Mouse (Mus musculus): ENCODE measurements at regions not wholly inside any gene's neighbourhood (a gene's known extent, or its start where the extent isn't known, plus 50 kb on each side); places are given as distances from the start of the nearest gene placed in this dataset.

DNA sequence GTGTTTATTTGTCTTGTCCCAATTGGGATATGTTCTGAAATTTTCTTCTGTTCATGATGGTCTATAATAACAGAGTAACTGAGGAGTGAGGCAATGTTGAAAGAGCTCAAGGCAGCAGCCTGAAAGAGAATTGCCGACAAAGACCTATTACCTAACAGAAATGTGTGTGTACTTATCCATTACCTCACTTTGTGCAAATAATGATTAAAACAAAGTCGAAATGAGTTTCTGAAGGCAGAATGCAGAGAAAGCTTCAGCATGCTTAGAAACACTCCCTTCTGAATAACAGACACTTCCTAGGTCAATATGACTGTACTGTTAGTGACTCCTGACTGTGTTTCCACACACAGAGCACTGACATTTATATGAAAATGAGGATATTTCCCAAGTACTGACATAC, 63.0 kb downstream of the Kbtbd8 start:
- no peak for DNase-seq (ENCODE audit: low read depth, low spot score)

DNA sequence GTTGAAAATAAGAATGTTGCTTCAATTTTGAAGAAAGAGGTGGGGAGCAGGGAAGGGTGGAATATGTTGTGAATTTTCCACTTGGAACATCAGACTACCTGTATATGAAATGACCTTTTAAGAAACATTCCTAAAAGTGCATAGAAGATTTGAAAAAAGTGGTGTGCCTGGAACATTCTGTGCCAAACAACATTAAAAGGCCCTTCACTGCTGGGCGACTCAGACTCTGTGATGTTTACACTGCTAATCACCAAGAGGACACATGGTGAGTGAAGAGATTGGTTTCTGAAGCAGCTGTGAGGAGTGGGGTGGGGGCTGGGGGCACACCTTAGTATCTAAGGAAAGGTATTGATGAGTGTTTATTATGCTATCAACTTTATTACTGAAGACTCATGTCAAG, 65.2 kb downstream of the Kbtbd8 start:
- no peak for DNase-seq (ENCODE audit: low read depth, low spot score)

DNA sequence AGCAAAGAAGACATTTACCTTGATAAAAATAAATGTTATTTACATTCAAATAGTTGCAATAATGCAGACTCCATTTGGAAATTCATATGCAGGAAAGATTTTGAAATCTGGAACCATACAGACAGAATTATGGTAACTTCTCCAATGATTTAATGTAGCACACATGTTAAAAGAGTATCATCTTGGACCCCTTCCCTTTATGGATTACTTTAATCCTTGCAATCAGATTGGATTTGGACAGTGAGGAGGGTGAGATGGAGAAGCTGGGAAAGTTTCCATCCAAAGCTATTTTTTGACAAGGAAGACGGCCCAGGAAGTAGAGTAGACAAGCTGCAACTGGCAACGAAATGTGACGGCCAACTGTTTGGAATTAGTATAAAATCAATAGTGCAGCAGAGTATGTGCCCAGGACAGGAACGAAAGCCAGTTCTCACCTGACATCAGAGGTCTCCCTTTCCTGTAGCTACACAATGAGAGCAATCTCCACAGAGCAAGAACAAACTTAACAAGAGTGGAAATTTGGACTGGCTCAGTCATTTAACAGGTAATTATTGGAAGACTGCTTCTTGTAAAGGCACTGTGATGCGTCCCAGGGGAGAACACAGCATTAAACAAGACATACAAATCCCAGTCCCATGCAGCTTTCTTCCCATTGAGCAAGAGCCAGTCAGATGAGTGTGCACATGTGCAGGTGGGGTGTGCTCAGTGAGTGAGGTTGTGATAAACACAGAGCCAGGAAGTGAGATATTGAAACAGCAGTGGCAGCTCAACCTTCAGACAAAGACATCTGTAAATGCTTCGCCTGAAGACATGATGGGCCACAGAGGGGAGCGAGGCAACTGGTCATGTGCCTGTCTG, 68.3 kb downstream of the Kbtbd8 start:
- DNase-seq (ENCODE audit: low read depth, low spot score) = no peak

DNA sequence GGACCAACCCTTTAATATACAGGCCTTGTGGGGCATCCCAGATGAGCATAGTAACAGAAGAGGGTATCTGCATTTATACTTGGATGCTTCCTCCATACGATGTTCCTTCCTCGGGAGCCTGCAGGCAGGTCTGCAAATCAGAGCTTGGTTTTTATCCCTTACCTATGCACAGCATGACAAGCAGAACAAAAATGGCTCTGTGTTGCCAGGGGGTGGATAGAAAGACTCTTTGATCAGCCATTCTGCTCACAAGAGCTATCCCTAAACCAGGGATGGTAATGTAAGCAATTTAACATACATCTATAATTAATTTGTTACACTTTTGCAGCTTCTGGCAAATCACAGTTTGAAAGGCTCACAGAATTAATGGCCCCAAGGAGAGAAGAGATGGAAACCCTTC, 79.6 kb downstream of the Kbtbd8 start:
- no peak for DNase-seq (ENCODE audit: low read depth, low spot score)

DNA sequence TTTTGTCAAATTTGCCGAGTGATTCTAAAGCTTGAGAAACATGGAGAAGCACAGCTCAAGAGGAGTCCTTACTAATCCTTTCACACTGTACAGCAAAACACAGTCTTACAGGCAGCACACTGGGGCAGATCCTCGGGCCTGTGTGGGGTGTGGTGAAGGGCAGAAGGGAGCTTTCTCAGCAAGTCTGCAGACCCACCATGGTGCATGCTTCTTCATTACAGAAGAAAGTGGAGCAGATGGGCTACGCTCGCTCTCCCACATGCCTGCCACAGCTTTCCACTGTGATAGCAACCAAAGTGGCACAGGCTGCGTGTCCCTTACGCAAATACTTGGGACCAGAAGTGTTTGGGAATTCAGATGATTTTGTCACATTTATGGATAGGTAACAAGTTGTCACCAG, 81.6 kb downstream of the Kbtbd8 start:
- no peak for DNase-seq (ENCODE audit: low read depth, low spot score)

DNA sequence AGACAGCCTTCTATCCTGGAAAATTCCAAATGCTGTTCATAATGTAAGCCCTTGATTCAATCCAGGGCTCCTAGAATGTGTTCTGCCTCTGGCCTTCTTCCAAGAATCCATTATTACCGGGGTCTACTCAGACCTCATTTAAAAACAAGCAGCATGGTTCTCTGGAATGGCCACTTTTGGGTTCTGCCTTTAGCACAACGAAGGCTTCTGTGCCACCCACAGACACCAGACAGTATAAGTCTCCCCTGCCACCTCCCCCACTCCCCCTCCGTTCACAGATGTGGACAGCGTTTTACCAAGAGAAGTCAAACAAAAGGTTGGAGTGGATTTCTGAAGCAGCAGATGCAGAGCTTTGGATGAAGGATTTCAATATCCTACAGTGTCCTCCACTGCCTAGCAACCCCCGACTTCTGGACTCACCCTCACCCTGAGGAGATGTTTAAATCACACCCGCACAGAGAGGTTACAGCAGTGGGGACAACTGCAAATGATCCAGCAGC, 85.3 kb downstream of the Kbtbd8 start:
- no peak for DNase-seq (ENCODE audit: low read depth, low spot score)

DNA sequence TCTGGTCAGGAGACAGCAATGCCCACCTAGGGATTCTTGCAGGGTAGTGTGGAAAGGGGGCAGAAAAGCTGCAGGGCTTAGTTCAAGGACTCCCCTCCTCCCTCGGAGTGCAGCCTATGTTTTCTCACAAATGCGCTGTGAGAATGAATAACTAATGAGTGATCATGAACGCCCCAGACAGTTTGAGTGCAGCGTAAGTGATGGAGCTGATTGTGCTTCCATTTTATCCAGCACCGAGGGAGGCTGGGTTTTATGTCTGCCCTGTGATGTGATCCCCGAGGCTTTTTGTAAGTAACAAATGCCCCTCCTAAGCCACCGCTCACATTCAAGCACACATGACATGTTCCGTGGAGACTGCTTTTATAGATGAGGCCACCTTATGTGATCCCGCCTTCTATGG, 85.9 kb downstream of the Kbtbd8 start:
- DNase-seq (ENCODE audit: low read depth, low spot score) = no peak

DNA sequence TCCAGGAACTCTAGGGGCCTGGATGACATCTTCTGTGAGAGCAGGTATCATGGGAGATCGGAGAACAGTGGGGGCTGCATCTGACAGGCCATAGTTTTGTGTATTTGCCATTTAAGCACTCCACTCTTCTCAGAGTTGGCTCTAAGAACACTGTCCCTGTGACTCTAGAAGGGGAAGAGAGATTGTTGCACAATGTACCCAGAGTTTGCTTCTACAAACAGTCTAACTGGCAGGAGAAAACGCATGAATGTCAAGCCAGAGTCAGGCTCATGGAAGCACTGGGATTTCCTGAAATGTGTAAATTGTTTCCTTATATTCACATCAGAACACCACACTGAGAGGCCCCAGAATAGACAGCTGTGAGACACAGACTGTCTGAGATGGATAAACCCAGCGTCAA, 87.2 kb downstream of the Kbtbd8 start:
- DNase-seq (ENCODE audit: low read depth, low spot score) = no peak

DNA sequence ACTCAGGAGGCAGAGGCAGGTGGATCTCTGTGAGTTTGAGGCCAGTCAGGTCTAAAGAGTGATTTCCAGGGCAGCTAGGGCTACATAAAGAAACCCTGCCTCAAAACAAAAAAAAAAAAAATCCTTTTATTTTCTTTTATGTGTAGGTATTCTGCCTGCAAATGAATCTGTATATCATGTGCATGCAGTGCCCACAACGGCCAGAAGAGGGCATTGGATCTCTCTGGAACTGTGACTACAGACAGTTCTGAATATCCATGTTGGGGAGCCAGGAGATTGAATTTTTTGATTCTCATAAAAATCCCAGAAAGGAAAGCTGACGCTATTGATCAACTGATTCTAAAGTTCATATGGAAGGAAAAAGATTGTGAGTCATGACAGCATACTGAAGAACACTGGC, 90.0 kb downstream of the Kbtbd8 start:
- no peak for DNase-seq (ENCODE audit: low read depth, low spot score)

DNA sequence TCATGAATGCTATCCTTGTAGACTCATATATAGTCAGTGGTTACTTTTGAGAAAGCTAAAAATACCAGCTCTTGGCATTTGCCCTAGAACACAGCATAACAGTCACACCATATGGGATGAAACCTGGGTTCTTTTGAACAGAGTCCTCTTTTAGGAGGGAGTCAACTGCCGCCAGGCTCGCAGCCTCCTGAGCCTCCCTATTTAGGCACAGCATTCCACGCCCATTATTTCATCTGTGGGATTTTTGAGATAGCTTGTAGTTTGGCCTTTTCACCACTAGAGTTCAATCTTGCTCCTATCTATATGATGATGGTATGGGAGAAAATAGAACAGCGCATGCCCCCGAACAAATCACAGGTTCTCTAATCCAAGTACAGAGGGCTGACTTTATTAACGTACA, 100.4 kb downstream of the Kbtbd8 start:
- DNase-seq (ENCODE audit: low read depth, low spot score) = no peak

DNA sequence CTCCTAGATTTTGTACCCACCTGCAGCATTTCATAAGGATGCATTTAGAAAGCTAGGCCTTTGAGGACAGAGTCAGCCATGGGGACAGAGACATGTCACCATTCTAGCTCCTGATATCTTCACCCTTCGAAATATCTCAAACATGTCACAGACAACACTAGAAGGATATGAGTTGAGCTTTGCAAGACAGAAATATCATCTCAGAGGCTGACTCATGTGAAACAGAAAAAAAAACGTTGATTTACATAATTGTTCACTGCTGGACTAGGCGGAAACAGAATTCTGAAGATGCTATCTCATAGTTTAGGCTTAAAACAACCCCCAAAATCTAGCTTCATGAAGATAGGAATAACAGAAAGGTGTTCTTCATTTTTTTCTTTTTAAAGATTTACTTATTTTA, 101.8 kb downstream of the Kbtbd8 start:
- DNase-seq (ENCODE audit: low read depth, low spot score) = no peak

DNA sequence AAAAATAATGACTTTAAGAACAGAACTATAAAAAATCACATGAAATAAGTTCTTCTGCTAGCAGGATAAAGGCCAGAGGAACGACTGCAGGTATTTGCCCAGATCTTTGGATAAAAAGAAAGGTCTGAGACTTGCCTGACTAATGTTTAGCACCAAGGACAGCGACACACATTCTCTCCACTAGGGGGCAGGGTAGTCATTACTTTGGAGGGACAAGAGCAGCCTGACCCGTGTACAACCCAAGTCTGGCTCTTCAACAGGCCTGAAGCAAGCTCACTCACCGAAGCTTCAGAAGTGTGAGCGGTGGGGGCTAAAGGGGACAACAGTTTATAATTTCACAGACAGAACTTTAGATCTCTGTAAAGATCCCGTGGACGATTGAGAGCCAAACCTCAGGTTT, 98.4 kb upstream of the Gm10234 start:
- DNase-seq (ENCODE audit: low read depth, low spot score) = peak; percentile 11

DNA sequence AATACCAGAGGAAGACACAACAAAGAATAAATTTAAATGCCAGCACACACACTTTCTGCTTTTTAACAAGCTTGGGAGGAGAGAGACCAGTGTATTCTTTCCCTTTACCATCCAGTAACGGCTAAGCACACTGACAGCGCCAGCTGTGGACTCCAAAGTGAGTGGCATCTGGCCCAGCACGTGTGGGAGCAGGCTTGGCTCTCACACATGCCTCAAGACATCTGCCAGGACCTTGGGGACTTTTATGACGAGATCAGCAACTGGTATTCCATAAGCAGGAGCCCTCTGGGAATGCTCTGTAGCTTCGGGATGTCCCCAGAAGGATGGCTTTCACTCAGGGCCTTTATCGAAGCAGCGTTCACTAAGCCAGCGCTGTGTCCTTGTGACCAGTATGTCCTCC, 92.0 kb upstream of the Gm10234 start:
- no peak for DNase-seq (ENCODE audit: low read depth, low spot score)

DNA sequence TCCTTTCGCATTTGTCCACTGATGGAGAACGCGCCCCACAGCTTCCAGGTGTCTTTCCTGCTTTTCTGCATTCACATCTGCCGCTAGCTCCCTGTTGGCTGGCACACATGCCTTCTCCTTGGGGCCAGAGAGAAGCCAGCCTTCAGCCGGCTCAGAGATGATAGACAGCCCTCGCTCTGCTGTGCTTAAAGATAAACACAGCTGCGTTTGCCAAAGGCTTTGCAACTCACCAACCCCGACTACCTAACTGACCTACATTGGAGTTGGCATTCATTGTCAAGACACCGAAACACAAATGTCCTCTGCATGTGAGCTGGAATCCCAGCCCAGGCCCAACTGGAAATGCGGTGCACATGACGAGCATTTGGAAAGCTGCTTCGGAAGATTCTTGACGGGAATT, 87.2 kb upstream of the Gm10234 start:
- DNase-seq (ENCODE audit: low read depth, low spot score) = no peak

DNA sequence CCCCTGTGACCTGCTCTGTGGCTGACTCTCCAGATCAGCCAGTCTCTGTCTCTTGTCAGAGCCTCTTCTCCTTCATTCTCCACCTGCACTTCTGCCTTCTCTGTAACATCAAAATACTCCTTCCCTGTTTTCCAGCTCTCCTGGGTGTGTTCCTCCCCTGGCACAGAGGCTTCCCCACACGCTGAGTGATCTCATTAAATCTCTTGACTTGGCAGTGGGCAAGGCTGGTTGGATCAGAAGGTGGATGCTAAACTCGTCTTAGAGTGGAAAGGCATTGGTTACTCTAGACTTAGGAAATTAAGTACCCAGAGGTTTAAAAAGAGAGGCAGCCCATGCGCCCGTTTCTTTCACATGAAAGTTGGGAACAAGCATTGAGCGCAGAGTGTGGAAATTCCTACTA, 78.3 kb upstream of the Gm10234 start:
- no peak for DNase-seq (ENCODE audit: low read depth, low spot score)

DNA sequence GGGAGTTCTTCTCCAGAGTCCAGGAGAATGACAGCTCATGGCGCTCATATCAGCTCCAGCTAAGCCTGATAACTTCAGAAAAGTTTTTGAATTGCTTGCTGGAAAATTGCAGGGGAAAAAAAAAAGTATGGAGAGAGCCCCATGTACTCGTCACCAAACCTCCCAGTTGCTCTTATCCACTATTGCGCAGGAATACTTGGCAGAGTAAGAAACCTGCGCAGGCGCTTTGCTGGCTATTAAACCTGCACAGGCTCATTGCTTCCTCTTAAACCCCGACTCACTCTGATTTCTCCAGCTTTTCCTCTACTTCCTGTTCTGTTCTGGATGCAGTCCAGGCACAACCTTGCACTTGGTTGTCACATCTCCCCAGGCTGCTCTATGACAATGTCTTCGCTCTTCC, 77.0 kb upstream of the Gm10234 start:
- DNase-seq (ENCODE audit: low read depth, low spot score) = no peak

DNA sequence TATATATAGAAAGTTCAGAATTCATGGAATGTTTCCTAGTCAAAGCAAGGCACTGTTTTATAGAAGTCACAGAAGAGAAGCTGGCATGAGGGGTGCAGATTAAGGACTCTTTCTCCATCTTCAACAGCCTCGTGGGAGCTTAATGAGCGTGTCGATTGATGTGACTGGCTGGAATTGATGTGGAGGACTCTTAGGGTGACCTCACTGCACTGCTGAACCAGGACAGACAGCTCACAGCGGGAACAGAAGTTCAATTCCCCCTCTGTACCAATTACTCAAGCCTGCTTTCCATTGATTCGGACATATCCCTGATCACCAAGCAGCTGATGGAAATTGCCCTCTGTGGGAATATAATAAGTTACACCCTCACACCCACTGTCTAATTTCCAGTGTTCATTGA, 65.6 kb upstream of the Gm10234 start:
- no peak for DNase-seq (ENCODE audit: low read depth, low spot score)

DNA sequence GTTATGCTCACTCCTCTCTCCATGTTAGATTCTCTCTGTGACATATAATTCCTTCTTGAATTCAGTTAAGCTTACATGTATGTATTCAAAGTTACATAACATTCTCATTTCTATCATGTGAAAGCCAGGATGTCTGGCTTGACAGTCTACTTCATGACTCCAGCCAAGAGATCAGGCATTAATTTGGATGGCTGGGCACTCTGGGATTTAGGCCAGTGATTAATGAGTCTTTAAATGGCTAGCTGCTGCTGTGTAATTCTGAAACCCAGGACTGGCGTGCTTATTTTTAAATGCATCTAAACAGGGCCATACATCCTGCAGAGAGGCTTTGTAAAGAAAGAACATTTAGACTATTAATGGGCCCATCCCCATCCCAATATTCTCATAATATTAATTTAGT, 60.9 kb upstream of the Gm10234 start:
- no peak for DNase-seq (ENCODE audit: low read depth, low spot score)

DNA sequence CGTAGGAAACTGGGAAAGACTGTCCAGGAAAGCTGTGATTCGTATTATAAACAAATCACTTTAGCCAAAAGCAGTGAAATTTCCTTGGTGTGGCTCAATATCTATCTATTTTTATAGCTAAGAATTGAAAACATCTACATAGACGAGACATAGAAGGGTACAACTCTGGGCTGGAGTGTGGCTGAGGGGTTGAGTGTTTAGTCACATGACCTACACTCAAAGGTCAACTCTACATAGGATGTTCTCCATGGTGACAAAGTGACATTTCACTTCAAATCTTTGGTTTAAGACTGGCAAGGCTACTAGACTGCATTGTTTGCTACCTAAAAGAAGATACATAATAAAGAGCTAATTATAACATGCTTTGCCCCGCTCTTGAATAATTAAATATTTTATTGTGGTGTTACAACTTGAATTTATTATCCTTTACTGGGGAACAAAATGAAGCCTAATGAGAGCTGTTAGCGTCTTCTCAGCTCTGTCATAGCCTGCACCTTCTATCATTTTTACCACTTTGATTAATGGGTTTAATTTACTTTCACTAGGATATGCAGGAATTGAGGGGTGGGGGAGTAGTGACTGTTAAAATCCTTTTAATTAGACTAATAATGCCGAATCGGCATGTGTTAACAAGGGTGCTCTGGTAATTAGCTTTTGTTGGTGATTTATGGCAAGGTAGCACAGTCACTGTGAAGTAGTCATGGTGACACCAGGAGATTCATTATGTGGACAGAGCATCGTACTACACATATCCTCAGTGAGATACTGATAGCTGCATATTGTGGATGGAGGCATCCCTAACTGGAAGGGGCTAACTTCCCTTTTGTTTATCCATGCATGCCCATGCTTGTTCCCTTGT, 57.7 kb upstream of the Gm10234 start:
- DNase-seq (ENCODE audit: low read depth, low spot score) = no peak

DNA sequence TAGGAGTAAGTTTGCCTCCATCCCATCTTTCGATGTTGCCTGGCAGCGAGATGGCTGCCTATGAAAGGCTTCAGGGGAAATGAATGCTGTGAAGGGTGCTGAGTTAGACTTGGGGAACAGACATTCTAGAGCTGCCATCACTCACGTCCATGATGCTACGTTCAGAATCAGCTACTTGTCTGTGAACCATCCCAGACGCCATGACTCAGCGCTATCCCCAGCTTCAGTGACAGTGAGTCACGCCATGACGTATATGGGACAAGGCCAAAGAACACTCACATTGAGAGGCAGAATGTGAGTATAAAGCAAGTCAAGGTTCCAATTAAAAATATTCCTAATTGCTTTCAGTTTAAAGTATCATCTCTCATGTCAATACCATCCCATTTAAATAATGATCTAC, 52.4 kb upstream of the Gm10234 start:
- no peak for DNase-seq (ENCODE audit: low read depth, low spot score)

All from c-Kit-negative CD71-positive TER-119-positive erythroid progenitor cells, embryonic 14.5 days (primary cell).